Mouse (Mus musculus) induced T-regulatory cell, adult 2 months (primary cell): ENCODE measurements around the gene Kif23.
A peak's percentile ranks its signal among the peaks of the same experiment; 100 is the strongest.

Experiments
- DNase-seq: peaks from one replicate; pipeline ENCODE4 v3.0.0-alpha.2; 2012; ENCODE audit warnings: low read depth

Kif23 gene

DNA sequence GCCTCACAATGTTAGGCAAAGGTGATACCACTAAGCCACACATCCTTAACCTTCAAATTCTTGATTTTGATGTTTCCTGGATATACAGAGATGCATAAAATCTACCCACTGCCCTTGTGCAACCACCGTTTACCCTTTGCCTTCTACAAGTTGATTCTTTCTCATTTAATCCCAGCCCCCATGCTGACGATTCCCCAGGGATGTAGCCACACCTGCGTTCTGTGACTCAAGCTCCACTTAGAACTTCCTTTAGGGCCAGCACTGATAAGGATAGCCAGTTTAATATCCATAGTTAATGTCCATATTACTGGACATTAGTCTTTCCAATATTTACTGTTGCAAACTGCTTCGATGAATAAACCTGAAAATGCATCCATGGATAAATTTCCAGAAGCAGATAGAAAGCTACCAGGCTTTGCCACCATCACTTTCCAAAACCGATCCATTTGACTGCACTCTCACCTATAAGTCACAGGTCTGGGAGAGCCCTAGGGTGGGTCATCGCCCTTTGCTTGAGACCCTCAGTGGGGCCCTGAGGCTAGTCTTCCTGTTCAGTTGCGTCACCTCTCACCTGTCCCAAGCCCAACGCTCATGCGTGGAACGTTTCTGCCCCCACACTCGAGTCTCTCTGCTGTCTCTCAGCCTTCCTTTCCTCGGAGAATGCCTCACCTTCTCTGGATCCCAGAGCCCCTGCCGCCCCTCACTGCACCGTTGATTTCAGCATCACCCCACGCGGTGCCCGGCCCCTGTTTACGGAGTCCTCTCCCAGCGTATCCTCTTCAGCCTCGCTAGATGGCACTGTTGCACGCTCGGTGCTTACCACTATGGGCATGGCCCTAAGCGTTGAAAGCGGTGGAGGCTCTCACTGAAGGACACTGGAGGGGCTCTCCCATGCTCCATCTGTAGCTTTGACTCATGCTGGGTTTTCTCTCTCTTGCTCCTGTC is 1.1 kb upstream of the Kif23 start:
- DNase-seq: peak; percentile 94

DNA sequence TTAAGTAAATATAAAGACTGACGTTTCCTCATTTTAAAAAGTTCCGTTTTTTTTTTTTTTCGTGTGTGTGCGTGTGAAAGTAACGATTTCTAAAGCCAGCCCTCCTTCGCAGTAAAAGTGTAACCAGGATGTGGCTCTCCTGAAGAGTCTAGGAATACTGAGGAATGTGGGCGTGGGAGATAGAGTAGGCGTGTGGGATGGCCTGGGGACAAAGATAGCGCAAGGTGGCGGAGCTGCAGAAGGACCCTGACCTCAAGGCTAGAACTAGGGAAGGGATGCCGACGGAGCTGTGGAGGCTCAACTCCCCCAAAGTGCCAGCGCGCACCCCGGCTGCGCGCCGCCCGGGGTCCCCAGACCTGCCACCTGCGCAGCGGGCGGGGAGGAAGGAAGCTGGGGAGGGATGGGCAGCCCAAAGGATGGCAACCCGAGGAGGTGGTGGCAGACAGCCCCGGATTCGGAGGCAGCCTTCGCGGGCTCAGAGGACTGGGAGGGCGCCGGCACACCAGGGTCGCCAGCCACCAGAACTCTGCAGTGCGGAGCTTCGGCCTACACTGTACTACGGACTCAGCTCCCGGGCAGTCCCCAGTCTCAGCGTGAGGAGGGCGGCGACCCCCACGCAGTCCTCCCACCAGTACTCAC is 482 bp downstream of the Kif23 start:
- DNase-seq: no peak

DNA sequence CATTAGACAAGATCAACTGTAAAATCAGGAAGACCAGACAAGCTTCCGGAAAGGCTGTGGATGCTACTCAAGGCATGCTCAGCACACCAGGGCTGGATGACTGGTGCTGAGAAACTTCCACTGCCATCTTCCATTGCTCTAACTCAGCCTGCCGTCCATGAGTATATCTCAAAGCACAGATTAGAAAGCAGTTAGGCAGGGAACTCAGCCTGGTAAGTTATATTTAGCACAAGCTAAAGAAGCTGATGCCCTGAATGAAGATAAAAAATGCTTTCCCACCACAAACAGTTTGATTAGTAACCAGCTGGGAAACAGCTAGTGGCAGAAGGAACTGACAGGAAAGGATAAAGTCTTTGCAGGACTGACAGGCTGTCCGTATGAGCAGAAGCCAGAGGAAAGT is 5.5 kb downstream of the Kif23 start:
- no peak for DNase-seq

DNA sequence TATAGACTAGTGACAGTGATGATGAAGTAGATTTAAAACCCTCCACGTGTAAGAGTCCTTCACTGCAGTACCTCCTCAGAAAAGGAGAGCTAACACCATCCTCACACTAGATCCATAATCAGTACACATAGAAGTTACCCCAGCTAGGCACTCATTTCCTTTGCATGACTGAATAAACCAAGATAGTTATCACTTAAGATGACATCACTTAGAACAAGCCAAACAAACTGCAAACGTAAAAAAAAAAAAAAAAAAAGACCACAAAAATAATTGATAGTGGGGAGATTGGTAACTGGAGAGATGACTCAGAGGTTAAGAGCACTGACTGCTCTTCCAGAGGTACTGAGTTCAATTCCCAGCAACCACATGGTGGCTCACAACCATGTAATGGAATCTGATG is 13.2 kb downstream of the Kif23 start:
- DNase-seq: peak; percentile 66

DNA sequence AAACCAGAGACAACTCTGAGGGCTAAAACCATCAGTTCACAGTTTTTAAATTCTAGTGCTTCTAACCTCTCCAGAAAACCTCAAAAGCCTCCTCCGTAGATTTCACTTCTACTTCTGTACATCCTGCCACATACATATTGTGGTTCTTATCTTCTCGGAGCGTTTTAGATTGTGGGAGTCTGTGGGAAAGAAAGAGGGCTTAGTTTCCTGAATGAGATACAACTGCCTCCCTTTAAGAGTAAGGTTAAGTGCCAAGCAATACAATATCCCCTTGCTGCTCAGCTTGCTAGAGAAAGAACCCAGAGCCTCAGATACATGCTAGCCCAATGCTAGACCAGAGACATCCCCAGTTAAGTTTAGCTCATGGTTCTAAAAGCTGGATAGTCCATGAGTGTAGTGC is 14.6 kb downstream of the Kif23 start:
- peak; percentile 44 for DNase-seq

DNA sequence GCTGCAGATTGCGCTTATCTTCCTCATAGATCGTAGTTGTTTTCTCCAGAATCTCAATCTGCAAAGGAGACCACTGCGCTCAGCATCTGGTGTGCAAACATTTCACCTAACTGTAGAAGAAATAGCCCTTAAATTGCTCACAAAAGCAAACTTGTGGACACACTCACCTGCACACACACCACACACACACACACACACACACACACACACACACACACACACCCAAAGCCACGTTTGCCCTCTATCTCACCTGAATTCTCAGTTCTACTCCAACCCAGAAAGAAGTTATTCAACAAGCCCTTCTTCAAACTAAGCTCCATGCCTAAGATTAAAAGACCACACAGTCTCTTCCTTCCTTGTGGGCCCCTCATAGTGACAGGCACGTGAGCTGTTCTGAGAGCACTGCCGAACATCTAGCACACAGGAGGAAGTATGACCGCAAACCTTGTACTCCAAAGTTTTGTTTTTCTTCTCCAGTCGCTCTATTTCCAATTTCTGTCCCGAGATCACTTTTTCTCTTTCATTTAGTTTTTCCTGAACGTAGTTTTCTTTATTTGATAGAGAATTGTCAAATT is 21.4 kb downstream of the Kif23 start:
- no peak for DNase-seq

DNA sequence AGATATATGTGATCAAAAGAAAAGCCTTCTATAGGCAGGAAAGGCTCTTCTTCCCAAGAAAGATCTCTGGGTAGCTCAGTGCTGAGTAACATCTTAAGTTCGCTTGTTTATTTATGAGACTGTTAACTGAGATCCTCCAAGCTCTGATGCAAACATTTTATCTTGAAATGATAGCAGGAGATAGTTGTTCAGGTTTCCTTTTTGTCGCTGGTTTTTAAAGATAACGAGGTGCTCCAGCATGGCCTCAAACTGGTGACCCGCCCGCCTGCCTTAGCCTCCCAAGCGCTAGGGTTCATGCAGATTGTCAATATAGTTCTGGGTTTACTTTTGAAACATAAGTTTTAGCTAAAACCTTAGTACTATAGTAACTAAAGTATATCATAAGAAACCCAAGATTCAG is 26.2 kb downstream of the Kif23 start:
- no peak for DNase-seq

DNA sequence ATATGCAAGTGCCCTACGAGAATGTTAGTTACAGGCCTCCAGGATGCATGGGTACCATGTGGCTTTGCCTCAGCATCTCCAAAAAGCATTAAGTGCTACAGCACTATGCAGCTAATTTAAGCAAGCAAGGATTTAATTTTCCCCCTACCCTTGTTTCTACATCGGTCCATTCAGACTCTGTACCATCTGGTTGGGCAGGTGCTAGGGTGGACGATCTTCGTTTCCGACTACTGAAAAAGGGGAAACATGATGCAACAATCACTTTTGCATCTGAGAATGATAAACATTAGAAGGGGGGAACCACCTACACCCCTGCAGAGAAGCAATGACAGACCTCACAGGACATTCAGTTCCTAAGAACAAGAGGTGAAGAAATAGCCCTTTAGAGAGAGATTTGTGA is 27.1 kb downstream of the Kif23 start:
- DNase-seq: no peak

DNA sequence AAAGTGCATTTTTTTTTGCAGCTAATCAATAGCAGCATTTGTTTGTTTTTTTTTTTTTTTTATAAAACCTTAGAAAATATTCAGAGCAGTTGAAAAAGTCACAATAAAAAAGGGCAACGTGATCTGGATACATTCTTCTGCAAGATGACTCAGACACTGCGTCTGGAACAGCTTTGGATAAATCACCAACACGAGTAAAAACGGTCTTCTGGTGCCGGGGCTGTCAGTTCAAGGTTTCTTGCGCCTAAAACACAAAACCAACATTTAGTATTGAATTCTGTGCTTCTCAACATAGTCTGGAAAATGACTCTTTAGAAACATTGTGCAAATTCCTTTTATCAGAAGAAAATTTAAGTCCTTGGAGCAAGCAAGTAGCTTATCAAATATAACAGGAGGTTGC is 29.1 kb downstream of the Kif23 start:
- DNase-seq: no peak

DNA sequence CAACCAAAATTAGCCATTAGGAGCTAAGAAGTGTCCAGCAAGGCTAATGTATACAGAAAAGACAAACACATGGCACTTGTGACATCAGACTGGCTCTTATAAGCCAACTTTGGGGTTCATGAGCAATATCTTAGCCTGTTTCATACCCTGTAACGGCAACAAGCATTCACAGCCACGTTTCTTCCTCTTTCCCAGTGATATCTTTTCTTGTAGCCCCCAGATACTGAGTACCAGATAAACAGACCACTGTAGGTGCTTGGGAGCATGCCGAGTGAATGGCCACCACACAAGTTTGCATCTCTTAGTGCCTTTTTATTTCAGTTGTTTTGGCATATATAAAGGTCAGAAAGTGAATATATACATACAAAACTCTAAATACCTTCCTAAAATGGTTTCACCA is 29.6 kb downstream of the Kif23 start:
- DNase-seq: no peak

DNA sequence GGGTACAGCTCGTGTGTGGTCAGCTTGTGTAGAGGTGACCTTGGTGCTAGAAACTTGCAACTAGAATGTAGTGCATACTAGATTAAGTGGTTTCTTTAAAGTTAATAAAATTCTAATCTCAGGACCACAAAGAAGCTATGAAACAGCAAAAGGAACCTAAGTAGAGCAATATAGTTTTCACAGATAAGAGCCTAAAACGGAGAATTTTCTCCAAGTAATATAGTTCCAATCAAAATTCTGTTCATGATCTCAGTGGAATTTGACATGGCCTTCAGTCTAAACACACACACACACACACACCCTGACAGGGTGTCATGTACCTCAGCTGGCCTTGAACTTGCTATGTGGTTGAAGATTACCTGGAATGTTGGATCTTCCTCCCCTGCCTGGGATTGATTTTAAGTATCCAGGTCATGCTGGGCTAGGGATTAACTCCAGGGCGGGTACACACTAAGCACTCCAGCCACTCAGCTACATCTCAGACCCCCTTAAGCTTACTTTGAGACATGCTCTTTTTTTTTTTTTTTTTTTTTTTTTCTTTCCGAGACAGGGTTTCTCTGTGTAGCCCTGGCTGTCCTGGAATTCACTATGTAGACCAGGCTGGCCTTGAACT is 31.1 kb downstream of the Kif23 start:
- no peak for DNase-seq

DNA sequence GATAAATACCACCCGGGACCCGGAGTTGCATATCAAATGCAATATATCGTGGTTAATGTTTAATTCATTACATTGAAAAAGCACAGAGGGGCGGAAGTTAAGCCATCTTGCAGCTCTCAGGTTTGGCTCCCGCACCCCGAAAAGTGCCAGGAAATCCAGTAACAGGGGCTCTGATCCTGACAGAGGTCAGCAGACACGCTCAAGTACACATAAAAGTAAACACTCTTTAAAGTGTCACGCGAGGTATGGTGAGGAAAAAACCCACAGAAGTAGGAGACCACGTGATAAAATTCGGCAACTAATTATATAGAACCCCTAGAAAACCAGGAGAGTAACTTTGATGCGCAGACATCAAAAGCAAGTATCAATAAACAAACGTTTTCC is 31.7 kb downstream of the Kif23 start:
- no peak for DNase-seq

DNA sequence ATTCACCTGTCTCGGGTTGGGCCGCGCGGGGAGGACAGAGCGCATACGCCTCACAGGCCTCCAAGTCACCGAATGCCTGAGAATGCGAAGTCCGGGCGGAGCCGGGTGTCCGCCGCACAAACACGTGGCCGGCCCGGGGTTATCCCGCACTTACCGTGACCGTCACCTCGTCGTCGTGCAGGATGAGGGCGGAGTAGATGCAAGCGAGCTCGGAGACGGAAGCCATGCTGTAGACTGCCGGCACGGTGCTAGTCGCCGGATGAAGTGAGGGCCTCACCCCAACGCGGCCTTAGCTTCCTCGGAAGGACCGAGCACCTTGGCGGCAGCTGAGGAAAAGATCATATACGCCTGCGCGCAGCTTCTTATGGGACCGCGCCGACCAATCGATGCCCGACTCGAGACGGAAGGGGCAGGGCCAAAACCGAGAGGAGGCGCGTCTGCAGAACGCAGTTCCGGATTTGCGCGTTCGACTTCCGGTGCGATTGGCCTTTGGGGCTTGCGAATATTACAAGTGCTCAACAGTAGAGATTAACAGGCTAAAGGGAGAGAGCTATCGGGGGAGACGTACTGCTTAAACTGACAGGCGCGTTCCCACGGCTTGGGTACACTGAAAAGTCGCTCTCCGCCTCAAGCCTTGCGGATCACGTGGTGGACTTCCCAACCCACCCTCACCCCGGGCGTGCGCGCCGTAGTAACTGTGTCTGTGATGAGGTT is 32.2 kb downstream of the Kif23 start, which contains the start of gene Rplp1:
TSS of gene Rplp1 (minus strand) at position 340 of the 714 bp plus-strand sequence.
- DNase-seq: peak; percentile 99

DNA sequence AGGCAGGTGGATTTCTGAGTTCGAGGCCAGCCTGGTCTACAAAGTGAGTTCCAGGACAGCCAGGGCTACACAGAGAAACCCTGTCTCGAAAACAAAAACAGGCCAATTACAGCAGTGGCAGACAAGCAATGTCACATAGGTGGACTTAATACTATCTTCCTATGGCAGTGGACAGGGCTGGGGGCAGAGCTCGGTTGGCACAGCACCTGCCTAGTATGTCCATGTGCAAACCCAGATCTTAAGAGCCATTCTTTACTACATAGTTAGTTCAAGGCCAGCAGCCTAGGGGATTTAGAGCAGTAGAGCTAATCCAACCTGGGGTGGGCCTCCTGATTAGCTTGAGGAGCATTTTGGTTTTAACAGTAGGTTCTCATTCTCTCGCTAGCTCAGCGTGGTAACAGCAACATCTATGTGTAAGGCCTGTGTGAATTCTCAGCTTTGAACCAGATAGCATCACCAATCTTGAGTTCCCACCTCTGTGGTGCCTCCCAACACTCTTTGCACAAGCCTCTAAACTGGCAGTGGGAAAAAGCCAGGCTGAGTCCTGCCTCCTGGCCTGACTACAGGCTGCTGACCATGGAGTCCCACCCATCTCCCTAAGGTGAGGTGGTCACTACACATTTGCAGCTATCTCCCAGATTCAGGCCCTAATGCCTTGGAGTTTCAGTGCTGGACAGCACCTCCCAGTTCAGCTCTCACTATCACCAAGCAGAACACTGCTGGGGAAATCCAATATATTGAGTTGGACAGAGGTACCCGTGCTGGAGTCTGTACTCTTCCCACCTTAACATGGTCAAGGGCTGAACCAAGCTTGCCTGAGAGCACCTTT is 35.1 kb downstream of the Kif23 start:
- no peak for DNase-seq

DNA sequence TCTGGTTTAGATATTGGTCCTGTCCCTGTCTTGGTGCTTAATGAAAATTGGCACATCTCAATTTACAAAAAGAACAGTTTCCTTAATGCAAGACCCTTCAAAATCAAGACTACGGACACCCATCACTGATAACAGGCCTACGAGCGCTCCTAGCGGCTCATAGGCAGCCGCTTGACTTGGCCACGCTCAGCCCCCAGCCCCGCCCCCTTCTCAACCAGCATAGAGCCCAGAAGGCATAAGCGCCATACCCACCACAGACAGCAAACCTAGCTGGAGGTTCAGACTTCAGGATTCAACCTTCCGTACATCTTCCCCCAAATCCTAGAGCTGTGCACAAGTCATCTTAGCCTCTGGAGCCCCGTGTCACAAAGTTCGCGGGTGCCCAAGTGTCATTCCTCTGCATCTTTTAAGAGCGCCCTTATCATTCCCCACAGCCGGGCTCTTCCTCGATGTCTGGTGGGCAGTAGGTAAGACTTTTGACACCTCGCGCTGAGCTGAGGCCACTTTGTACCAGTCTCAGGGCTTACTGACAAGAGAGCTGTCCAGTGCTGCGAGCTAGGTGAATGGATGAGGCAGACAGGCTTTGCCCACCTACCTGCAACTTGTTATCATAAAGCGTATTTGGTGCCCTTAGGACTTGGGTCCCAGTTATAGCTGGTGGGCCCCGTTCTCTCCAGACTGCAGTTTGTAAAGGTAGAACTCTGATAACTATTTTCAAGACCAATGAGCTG is 35.9 kb downstream of the Kif23 start:
- no peak for DNase-seq

DNA sequence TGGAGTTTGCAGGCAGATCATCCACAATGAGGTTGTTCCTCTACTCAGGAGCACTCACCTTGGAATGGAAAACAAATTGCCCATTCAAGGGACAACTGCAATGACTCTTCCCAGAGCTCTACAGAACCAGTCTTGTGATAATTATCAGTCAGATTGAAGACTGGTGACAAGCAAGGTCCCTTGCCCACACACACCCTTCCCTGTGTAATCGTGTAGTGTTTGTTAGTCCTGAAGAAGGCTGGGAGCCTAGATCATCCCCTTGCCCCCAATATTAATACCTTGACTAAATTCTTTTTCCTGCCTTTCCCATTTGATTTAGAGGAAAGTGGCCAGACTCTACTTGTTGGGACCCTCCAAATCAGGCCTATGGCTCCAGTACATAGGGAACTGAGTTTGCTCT is 36.9 kb downstream of the Kif23 start:
- DNase-seq: no peak

DNA sequence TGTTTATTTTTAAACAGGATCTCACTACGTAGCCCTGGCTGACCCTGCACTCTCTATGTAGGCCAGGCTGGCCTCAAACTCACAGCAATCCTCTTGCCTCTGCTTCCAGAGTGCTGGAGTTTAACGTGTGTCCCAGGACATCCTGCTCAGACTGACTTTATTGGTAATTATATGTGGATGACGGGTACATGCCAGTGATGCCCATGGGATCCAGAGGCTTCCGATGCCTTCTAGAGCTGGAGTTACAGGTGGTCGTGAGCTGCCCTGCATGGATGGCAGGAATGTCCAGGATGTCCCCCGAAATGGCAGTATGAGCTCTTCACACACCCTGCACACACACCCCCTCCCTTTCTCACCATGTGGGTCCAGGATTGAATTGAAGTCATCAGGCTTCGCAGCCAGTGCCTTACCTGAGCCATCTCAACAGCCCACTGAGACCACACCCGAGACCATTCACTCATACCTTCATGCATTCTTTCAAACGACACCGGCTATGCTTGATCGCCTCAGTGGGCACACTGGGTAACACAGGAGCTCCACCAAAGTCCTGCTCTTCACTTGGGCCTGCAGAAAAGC is 37.7 kb downstream of the Kif23 start:
- no peak for DNase-seq

DNA sequence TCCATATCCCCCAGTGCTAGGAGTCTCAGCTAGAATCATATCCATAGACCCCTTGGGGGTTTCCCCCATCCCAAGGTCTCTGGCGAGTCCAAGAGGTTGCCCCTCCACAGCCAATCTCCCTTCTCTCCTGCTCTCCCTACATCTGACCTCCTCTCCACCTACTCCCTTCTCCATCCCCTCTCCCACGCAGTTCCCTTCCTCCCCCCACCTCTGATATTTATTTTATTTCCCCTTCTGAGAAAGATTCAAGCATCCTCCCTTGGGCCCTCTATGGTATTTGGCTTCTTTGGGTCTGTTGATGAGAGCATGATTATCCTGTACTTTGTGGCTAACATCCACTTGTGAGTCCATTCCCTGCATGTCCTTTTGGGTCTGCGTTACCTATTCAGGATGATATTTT is 38.2 kb downstream of the Kif23 start:
- DNase-seq: no peak

DNA sequence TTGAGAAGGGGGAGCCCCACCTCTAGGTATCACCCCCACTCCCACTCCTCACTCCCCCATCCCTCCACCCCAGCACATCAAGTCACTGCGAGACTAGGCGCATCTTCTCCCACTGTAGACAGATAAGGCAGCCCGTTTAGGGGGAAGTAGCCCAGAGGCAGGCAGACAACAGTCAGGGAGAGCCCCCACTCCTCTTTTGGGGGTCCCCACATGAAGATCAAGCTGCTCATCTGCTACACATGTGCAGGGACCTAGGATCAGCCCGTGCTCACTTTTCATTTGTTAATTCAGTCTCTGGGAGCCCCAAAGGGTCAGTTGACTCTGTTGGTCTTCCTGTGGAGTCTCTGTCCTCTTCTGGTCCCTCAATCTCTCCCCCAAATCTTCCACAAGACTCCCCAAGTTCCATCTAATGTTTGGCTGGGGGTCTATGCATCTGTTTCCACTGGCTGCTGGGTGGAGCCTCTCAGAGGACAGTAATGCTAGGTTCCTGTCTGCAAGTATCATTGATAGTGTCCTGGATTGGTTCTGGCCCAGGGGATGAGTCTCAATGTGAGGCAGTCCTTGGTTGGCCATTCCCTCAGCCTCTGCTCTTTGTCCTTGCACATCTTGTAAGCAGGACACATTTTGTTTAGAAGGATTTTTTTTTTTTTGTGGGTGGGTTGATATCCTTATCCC is 38.8 kb downstream of the Kif23 start:
- no peak for DNase-seq

DNA sequence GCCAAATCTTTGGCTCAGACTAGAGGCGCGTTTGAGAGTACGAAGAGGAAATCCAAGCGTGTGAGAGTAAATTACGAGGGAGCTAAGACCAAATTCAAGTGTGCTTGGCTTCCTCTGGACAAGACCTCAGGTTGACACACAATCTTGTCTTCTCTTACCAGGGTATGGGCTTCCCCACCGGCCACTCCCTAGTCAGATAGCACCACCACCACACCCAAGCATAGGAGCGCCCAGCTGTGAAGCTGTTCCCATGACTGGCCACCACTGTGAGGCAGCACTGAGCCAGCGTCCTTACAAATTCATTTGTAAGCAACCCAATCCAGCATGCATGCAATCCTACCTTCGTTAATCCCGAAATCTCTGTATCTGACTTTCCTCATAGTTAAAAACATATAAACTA is 39.7 kb downstream of the Kif23 start:
- peak; percentile 70 for DNase-seq
